In genomic region chr4:124817803-124818202, GRCm38 (mm10) we compare ENCODE assay signal across 8 mouse cellular contexts. TPM values are rescaled to one million over a fixed set of nuclear protein-coding genes. Genes with fewer than 3 reads are reported as not detected.
DNase-seq lines count a peak whose midpoint lies in the region; ATAC-seq and TF ChIP-seq lines count a peak whose summit lies in the region.

No protein-coding gene starts in this region.

- peak; percentile 90 for ATAC-seq in heart, embryonic 16.5 days (replicated peaks; ENCODE audit: extremely low read depth, insufficient read depth, low FRiP score)
- 0 out of 2 replicates have a peak, but pooled peaks have one; percentile 33 for ATAC-seq in neutrophil, adult 5-6 weeks (ENCODE audit: extremely low read depth, insufficient number of reproducible peaks, low FRiP score, poor library complexity, severe bottlenecking)

- peaks cover 5% of the 10 kb centered on the region for H3K36me3 ChIP-seq in heart, embryonic 16.5 days (ENCODE audit: control insufficient read depth, insufficient read depth)
- H3K36me3 ChIP-seq in forebrain, embryonic 10.5 days (replicated peaks) = peaks cover 52% of the 10 kb centered on the region

- no peak for TF ChIP-seq CTCF in layer of hippocampus, adult 2 months (conservative IDR thresholded peaks at IDR 0.05)

- H3K4me2 ChIP-seq in heart, embryonic 16.5 days (ENCODE audit: low read depth, low read length) = peak overlapping the region; percentile 30; the same call in 1 of the 2 replicates

- H3K27ac ChIP-seq in layer of hippocampus, adult 2 months = peak overlapping the region; percentile 29; the same call in 1 of the 2 replicates
- H3K27ac ChIP-seq in heart, embryonic 16.5 days (ENCODE audit: low read length) = no peak overlapping the region
- no peak overlapping the region for H3K27ac ChIP-seq in forebrain, embryonic 10.5 days

- no peaks in the 10 kb centered on the region for H3K9me3 ChIP-seq in heart, embryonic 16.5 days (replicated peaks; ENCODE audit: control insufficient read depth, low read length)
- H3K9me3 ChIP-seq in forebrain, embryonic 10.5 days = no peaks in the 10 kb centered on the region

- peak in 1 of 2 experiments; percentile 13 for DNase-seq in layer of hippocampus, adult 2 months (ENCODE audit: low spot score in 2 of 2)
- DNase-seq in layer of hippocampus, postnatal 14 days (ENCODE audit: low spot score in 2 of 2) = no peak
- peak; percentile 44 for DNase-seq in c-Kit-negative CD71-positive TER-119-positive erythroid progenitor cells, embryonic 14.5 days (ENCODE audit: low read depth, low spot score)
- DNase-seq in large intestine, adult 2 months (ENCODE audit: low read depth, low spot score) = peak; percentile 50
- no peak for DNase-seq in thymus, postnatal 36 days
- DNase-seq in forebrain, embryonic 10.5 days (ENCODE audit: extremely low spot score, low spot score) = no peak

- no peak overlapping the region for H3K4me3 ChIP-seq in layer of hippocampus, adult 2 months
- 0 out of 2 replicates have a peak overlapping the region, but pooled peaks have one; percentile 6 for H3K4me3 ChIP-seq in heart, embryonic 16.5 days (ENCODE audit: low read length)
- H3K4me3 ChIP-seq in forebrain, embryonic 10.5 days = no peak overlapping the region

- WGBS in heart, embryonic 16.5 days = 15% methylated on average over 6 of the region's 6 CpGs
- WGBS in large intestine, adult 2 months = 9% methylated on average over 6 of the region's 6 CpGs
- WGBS in forebrain, embryonic 10.5 days = 21% methylated on average over 6 of the region's 6 CpGs

- peaks cover 7% of the 10 kb centered on the region for H3K4me1 ChIP-seq in heart, embryonic 16.5 days (ENCODE audit: control insufficient read depth, insufficient read depth, low read length)
- peaks cover 12% of the 10 kb centered on the region for H3K4me1 ChIP-seq in forebrain, embryonic 10.5 days

- H3K27me3 ChIP-seq in heart, embryonic 16.5 days (ENCODE audit: control insufficient read depth, insufficient read depth, low read length) = no peaks in the 10 kb centered on the region
- H3K27me3 ChIP-seq in forebrain, embryonic 10.5 days (ENCODE audit: poor library complexity, severe bottlenecking) = no peaks in the 10 kb centered on the region

- peak overlapping the region; percentile 30; the same call in 1 of the 2 replicates for H3K9ac ChIP-seq in heart, embryonic 16.5 days (ENCODE audit: low read length)

RNA-seq across cellular contexts. Expression of gene Mtf1, which starts 15.9 kb away (rescaled TPM):
- total RNA-seq in layer of hippocampus, adult 2 months (2021) = 10 to 100 TPM; 24.6 to 24.8 TPM
- total RNA-seq in layer of hippocampus, postnatal 14 days (2021) = 10 to 100 TPM; 24.6 to 27.5 TPM
- polyA plus RNA-seq in heart, embryonic 16.5 days (2015; fragmentation: Nextera tagmentation; extraction: Ambion mirVana) = 11.5 and 13.0 TPM in 2 replicates
- 8.9 and 15.4 TPM in 2 replicates for polyA plus RNA-seq in large intestine, adult 2 months (2012; rRNA removed)
- total RNA-seq in neutrophil, adult 5-6 weeks (2017) = 20.4 and 22.7 TPM in 2 replicates
- polyA plus RNA-seq in forebrain, embryonic 10.5 days (2016; fragmentation: Nextera tagmentation; extraction: Ambion mirVana) = 20.4 and 22.3 TPM in 2 replicates

RNA-seq across cellular contexts. Expression of gene Yrdc, which starts 32.7 kb away (rescaled TPM):
- 10 to 100 TPM; 30.3 to 38.0 TPM for total RNA-seq in layer of hippocampus, adult 2 months (2021)
- 10 to 100 TPM; 28.0 to 28.4 TPM for total RNA-seq in layer of hippocampus, postnatal 14 days (2021)
- polyA plus RNA-seq in heart, embryonic 16.5 days (2015; fragmentation: Nextera tagmentation; extraction: Ambion mirVana) = 22.3 and 22.6 TPM in 2 replicates
- polyA plus RNA-seq in large intestine, adult 2 months (2012; rRNA removed) = 41.9 and 52.3 TPM in 2 replicates
- 22.5 and 30.2 TPM in 2 replicates for total RNA-seq in neutrophil, adult 5-6 weeks (2017)
- 43.1 and 44.1 TPM in 2 replicates for polyA plus RNA-seq in forebrain, embryonic 10.5 days (2016; fragmentation: Nextera tagmentation; extraction: Ambion mirVana)

RNA-seq across cellular contexts. Expression of gene 1110065P20Rik, which starts 33.2 kb away (rescaled TPM):
- 10 to 100 TPM; 72.0 to 94.5 TPM for total RNA-seq in layer of hippocampus, adult 2 months (2021)
- total RNA-seq in layer of hippocampus, postnatal 14 days (2021) = 100 to 1,000 TPM; 101 to 106 TPM
- 40.0 and 40.8 TPM in 2 replicates for polyA plus RNA-seq in heart, embryonic 16.5 days (2015; fragmentation: Nextera tagmentation; extraction: Ambion mirVana)
- polyA plus RNA-seq in large intestine, adult 2 months (2012; rRNA removed) = 24.5 TPM in 2 replicates
- total RNA-seq in neutrophil, adult 5-6 weeks (2017) = 4.7 and 7.2 TPM in 2 replicates
- 39.3 and 42.9 TPM in 2 replicates for polyA plus RNA-seq in forebrain, embryonic 10.5 days (2016; fragmentation: Nextera tagmentation; extraction: Ambion mirVana)

RNA-seq across cellular contexts. Expression of gene Maneal, which starts 44.2 kb away (rescaled TPM):
- total RNA-seq in layer of hippocampus, adult 2 months (2021) = 10 to 100 TPM; 52.3 to 54.4 TPM
- 10 to 100 TPM; 44.3 to 46.1 TPM for total RNA-seq in layer of hippocampus, postnatal 14 days (2021)
- 0.07 and 0.29 TPM in 2 replicates for polyA plus RNA-seq in heart, embryonic 16.5 days (2015; fragmentation: Nextera tagmentation; extraction: Ambion mirVana)
- polyA plus RNA-seq in large intestine, adult 2 months (2012; rRNA removed) = 0.32 and 0.38 TPM in 2 replicates
- 0.49 TPM in 1 of 2 replicates, not detected in the other for total RNA-seq in neutrophil, adult 5-6 weeks (2017)
- polyA plus RNA-seq in forebrain, embryonic 10.5 days (2016; fragmentation: Nextera tagmentation; extraction: Ambion mirVana) = 2.3 and 2.6 TPM in 2 replicates

Comparison
In these comparisons a context has a peak if more than half of its experiments do, and no peak if none do; other contexts are left out.
1. DNase-seq: peak in c-Kit-negative CD71-positive TER-119-positive erythroid progenitor cells, embryonic 14.5 days (single experiment) and large intestine, adult 2 months (single experiment); none in layer of hippocampus, postnatal 14 days (0 of 2), thymus, postnatal 36 days (0 of 2) and forebrain, embryonic 10.5 days (single experiment).